Mouse (Mus musculus) gastrocnemius, postnatal 36 days (tissue): ENCODE measurements around the gene Qrich2. TPM values are rescaled to one million over a fixed set of nuclear protein-coding genes. Genes with fewer than 3 reads are reported as not detected.
"Not testable (repeated sequence)": the region's sequence is repeated elsewhere in the genome, so short reads cannot be mapped to it uniquely, and the experiment has no call there.

Experiments used
- DNase-seq, 2 experiments: peaks; one replicate each; pipeline ENCODE4 v3.0.0; 2022
- intact Hi-C: fragments of 180-260 bp; cut with DNase I; formaldehyde crosslinking; loops from one replicate; pipeline ENCODE4 v1.15.1; 2025
- long read RNA-seq, 2 experiments: library from polyadenylated mRNA; stranded (forward); transcript quantifications; one replicate each; pipeline ENCODE4 v2.0.0; 2021
- total RNA-seq, 2 experiments: library from RNA; stranded (reverse); gene quantifications; 2 replicates each; pipeline ENCODE4 v1.2.3; 2021

The Qrich2 gene
- under 1 TPM in 1 of 2 experiments, not detected in 1; 0.05 TPM for total RNA-seq
- long read RNA-seq, experiment 1: 0 reads
- long read RNA-seq, experiment 2: 0 reads

DNA sequence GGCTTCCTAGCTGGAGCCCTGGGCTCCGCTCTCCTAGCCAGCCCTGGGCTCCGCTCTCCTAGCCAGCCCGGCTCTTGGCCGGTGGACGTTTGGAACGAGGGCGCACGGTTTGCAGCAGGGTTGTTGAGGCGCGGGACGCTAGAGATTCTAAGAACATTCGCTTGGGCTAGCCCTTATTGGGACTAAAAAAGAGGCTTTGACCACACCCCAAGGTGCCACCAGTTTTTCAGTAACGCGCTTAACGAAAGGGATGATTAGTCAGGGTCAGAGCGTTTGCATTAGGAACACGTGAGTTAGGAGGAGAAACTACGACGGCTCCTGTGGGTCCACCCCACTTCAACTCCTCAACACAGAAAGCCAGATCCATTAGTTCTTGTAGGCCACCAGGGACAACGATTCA is at the start of gene Qrich2:
Qrich2 (minus strand) TSS at position 101 of the 400 bp plus-strand sequence.
- intact Hi-C loops: no loop called here
- no peak for DNase-seq

DNA sequence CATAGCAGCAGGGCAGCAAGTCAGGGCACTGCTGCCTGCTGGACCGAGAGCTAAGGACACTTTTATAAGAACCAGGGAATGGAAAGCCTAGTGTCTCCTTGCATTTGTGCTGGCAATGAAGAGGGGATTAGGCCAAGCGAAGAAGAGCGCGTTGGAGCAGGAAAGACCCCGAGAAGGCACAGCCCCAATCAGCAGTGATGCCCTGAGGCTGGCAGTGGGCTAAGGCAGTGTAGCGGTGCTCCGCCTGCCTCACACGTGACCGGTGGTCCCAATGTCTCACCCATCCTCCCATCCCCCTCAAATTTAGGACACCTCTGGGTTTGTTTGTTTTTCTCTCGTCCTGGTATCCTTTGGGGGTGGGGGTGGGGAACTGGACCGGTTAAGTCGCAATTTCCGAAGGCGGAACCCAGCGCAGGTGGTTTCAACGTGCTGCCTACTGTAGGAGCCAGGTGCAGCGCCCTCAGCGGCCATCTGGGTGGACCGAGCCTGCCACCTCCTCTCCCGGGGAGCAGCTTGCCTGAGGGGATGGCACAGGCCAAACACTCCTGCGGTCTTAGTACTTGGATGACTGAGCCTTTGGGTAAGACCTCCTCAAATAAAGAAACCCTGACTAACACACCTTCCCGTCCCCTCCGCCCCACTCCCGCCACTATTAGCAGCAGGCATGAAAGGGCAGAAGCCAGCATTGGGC is 49.4 kb upstream of the Qrich2 start:
- no peak for DNase-seq
- intact Hi-C loops: no loop called here

DNA sequence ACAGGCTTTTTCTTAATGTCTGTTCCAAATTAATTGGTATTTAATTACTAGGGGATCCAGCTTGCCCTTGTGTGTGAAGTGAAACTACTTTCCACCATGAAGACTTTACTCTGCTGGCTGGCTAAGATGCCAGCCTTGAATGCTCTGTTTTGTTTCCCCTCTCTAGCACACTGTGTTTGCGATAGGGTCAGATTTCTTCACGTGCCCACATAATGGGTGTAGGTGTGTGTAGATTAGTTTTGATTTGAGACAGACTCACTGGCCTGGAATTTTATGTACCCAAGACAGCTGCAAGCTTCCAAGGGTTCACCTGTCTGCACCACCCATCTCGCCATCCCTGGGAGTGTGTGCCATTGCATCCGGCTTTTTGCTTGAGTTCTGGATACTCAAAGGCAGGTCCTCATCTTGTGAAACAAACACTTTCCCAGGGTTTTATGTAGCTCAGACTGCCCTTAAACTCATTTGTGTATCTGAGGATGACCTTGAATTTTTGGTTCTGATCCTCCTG is 47.5 kb upstream of the Qrich2 start:
- intact Hi-C loops: no loop called here
- DNase-seq: no peak

DNA sequence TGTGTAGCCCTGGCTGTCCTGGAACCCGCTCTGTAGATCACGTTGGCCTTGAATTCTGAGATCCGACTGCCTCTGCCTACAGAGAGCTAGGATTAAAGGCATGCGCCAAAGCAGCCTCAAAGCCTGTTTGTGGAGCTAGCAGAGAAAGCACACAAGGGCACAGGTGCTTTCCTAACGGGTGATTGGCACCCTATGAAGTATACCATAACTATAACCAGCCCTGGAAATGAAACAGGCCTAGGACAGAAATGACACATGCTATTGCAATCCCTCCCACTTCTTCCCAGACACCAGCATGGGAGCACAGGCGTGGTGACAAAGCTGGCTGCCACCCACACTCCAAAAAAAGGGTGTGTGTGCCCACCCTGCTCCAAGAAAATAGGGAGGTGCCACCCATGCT is 46.9 kb upstream of the Qrich2 start:
- intact Hi-C loops: no loop called here
- DNase-seq: no peak

DNA sequence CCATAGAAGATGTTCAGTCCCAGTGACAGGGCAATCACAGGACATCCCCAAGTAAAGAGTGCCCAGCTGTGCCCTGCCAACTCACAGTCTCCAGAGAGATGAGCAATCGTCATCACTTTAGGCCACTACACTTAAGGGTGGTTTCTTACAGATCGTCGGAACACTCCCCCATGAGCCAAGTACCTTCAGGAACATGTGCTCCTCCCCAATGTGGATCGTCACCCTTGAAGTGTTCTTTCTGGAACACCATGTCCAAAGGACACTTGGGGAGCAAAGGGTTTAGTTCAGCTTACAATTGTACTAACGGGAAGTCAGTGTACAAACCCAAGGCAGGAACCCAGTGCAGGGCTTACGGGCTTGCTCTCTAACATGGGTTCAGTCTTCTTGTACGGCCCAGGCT is 46.1 kb upstream of the Qrich2 start:
- intact Hi-C loops: no loop called here

DNA sequence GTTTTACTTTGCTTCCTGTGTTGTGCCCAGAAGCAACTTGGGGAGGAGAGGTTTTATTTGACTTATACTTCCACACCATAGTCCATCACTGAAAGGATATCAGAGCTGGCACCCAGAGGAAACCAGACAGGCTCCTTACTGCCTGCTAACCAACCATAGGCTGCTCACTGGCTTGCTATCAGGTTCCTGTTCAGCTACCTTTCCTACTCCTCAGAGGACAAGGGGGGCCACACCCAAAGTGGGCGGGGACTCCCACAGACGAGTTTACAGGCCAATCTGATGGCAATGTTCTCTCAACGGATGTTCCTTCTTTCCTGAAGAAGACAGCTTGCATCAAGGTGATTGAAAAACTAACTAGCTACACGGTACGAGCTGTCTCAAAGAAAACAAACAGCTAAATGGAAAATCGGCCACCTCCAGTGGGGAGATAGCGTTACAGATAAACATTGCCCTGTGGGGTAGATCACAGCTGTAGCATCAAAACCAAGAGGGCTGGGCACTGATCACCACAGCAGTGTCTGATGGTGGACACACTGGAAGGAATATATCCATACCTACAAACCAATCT is 45.3 kb upstream of the Qrich2 start:
- DNase-seq: no peak
- intact Hi-C loops: no loop called here

More for the DNA sequence above, 46.1 kb upstream of the Qrich2 start:
- DNase-seq: no peak

DNA sequence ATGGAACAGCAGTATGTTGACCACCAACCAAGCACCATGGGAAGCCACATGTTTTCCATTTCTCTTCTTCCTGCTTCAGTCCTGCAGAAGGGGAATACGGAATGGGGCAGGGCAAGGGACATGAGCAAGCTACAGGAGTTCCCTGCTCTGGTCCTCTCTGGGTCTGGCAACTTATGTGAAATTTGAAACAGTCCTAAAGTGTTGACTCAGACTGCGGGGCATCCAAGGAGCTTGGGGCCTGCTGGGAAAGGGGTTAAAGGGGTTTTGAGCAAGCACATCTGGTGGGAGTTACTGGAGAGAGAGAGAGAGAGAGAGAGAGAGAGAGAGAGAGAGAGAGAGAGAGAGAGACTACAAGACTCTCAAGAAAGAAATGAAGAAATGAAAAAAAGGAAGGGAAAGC is 42.6 kb upstream of the Qrich2 start:
- intact Hi-C loops: no loop called here
- DNase-seq: no peak

DNA sequence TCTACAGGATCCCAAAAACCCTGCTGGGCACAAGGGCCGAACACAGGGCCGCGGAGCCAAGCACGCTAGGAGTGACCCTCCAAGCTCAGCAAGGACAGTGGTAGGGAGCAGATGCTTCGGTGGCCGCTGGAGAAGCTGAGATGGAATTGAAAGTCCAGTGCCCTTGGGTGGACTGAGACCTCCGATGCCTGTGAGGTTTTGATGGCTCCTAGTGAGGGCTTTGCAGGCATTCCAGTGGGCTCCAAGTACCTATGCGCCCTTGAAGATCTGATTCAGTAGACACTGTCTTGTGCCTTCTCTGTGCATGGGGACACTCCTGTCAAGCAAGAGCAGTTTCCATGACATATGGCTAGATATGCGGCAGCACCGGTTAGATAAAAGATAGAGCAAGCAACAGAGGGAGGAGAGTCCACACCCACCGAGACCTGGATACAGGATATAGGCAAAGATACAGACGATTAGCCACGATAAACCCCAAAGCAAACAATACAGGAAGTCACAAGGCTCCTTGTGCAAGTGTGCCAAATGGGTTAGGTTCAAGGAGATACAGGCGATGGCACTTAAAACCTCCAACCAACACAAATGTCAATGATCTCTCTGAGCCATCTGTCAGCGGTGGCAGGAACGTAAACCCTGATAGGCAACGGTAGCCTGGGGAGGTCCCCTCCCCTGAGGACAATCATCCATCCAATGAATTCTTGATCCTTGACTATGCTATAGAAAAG is 40.3 kb upstream of the Qrich2 start:
- intact Hi-C loops: no loop called here
- DNase-seq: no peak

DNA sequence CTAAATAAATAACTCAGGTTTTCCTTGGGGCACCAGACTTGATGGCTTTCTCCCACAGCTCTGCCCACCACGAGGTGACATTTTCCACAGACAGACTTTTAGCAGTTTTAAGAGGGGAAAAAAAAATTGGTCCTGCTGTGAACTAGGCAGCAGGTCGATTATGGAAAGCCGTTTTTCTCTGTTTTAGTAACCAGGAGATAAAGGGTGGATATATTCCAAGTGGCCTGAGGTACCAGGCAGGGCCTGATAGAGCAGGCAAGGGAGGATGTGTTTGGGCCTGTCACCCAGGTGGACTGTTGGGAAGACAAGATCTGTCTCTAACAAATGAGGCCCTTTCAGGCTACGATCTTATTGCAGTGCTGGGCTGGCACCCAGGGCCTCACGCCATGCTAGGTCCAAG is 39.5 kb upstream of the Qrich2 start:
- intact Hi-C loops: no loop called here
- no peak for DNase-seq

DNA sequence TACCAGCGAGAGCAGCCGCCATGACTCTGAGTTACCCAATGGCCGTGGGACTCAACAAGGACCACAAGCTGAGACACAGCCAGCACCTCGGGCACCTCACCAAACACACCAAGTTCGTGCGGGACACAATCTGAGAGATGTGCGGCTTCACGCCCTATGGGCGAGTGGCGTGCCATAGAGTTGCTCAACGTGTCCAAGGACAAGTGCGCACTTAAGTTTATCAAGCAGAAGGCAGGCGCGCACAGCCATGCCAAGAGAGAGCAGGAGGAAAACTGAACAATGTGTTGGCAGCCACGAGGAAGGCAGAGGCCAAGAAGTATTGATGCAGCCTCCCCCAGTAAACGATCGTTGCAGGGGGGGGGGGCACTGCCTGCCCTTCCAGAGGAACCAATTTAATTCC is 38.5 kb upstream of the Qrich2 start:
- DNase-seq: no peak
- intact Hi-C loops: no loop called here

DNA sequence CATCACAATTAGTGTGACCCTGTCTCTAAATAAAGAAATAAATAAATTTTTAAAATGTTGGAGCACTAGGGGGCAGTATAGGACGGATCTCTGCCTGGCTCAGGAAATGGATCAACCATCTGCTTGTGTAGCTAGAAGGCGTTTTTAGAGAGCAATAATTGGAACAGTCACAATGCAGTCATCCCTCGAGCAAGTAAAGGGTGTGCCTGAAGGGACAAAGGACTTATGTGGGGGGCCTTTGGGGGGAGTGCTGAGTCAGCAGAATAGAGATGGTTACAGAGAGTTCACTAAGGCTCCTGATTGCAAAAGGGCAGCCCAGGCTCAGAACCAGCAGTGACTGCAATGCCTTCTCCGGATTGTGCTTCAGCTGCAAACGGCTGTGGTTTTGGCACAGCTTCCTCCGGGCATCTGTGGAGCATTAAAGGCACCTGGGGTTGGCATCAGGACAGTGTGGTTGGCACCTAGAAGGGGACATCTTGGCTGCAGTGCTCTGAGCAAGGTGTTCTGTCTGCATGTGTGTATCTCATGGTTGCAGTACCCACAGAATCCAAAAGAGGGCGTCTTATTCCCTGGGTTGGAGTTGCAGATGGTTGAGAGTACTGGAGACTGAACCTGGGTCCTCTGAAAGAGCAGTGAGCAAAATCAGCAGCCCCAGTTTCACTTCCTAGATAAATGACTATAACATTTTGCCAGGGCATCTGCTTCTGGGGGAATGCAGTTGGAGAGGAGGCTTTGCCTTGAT is 35.1 kb upstream of the Qrich2 start:
- intact Hi-C loops: no loop called here
- no peak for DNase-seq

DNA sequence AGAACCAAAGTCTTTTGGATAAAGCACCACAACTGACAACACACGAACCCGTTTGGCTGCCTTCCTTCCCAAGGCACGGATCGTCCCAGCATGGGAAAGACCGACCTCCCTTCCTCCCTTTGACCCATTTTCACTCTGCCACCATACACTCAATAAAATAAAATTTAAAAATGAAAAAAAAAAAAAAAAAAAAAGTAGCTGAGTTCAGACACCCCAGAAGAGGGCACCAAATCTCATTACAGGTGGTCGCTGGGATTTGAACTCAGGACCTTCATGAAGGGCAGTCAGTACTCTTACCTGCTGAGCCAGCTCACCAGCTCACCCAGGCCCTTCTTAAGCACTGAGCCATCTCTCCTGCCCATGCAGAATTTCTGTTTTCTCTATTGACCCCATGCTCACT is 33.0 kb upstream of the Qrich2 start:
- DNase-seq: no peak
- intact Hi-C loops: no loop called here

DNA sequence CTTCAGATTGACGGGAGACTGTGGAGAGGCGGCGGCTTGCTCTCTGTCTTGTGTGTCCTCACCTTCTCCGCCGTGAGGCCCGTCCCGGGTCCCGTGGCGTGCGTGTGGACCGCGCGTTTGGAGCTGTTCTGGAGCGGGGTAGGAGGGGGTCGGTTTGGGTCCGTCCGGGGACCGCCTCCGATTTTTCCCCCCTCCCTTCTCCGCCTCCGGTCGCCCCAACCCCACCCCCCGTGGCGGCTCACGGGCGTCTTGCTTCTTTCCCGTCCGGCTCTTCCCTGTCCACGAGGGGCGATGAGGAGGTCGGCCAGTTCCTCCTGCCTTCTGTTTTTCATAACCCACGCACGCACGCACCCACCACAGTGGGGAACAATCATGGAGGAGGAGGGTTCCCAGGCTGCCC is 32.6 kb upstream of the Qrich2 start:
- no peak for DNase-seq
- intact Hi-C loops: no loop called here

DNA sequence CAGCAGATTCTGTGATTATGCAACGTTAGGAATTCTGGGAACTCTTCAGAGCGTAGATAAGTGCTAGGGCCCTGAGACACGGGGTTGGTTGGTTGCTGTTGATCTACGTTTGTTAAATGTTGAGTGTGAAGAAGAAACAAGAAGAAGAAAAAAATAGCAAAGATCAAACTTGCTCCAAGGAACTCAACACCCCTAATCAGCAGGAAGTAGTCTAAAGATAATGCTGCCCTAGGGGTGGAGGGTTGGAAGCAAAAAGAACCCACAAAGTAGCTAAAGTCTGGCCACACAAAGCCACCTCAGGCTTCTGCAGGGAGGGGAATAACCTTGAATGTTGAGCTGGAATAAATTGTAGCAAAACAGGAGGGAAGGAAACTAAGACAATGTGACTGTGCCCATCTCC is 31.3 kb upstream of the Qrich2 start:
- DNase-seq: no peak
- intact Hi-C loops: no loop called here

DNA sequence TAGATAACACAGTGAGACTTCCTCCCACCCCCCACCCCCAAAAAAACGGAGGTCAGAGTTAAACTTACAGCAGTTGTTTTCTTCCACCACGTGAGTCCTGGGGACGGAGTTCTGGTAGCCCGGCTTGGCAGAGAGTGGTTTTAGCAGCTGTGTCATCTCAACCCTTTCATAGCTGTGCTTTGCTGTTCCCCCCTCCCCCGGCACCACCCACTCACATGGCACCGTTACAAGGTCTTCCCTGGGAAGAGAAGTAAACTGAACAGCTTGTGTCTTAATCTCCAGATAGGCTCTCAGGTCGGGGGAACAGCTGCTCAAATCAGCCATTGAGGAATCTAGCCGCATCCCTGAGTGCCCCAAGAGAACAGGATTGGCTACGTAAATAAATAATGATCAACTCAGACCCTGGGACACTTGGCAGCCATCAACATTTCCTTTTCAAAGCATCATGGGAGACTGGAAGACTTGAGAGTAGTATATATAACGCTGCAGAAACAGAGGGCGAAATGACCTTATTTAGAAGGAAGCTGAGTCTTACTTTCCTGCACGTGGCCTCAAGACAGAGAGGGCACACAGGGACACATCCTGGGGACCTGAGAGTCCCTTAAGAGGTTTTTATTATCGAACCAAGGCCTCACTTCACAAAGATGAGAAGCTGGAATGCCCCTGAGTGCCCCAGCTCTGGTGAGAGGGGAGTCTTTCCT is 28.6 kb upstream of the Qrich2 start:
- intact Hi-C loops: no loop called here
- DNase-seq: peak in 1 of 2 experiments; percentile 54

DNA sequence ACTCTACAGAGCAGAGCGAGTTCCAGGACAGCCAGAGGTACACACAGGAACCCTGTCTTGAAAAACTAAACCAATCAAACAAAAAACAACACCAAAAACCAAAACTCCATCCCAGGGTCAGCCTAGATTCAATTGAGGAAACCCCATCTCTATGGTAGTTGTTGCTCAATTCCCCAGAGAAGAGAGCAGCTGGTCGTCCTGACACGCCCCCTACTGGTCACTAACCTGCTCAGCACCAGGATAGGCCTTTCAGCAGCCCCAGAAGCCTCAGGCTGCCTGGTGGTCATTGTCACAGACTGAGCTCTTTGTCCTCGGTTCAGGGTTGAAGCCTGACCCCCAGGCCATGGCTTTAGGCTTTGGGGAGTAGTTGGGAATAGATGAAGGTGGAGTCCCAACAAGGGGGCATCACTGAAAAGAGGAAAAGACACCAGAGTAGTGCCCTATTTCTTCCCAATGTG is 27.8 kb upstream of the Qrich2 start, which contains the start of gene Prpsap1:
Prpsap1 (minus strand) TSS at position 408 of the 458 bp plus-strand sequence.
- intact Hi-C loops: no loop called here
- peak; percentile 39 to 43 for DNase-seq

DNA sequence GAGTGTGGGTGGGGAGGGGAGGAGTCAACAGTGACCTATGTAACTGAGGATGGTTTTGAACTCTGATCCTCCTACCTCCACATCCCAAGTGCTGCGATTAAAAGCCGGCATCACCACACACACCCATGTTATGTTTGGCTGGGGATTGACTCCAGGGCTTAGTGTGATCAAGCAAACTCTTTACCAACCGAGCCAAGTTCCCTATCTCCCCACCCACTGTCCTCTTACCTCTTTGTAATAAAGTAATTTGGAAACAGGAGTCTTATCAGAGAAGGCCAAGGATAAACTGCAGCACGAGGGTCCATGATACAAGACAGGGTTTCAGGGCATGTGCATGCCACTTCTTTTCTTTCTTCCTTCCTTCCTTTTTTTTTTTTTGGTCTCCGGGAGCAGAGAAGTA is 27.1 kb upstream of the Qrich2 start:
- intact Hi-C loops: no loop called here
- no peak for DNase-seq

DNA sequence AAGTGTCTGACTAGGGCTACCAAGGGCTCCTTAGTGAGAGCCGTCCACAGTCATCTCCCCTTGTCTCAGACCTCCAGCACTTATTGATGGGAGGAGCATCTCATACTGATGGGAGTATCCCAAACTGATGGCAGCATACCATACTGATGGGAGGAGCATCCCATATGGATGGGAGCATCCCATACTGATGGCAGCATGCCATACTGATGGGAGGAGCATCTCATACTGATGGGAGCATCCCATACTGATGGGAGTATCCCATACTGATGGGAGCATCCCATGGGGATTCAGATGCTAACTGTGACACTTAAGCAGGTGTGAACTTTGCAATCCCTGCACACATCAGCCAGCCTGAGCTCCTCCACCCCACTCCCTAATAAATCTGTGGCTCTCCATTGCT is 26.5 kb upstream of the Qrich2 start:
- DNase-seq, intact Hi-C loops: not testable (repeated sequence)

DNA sequence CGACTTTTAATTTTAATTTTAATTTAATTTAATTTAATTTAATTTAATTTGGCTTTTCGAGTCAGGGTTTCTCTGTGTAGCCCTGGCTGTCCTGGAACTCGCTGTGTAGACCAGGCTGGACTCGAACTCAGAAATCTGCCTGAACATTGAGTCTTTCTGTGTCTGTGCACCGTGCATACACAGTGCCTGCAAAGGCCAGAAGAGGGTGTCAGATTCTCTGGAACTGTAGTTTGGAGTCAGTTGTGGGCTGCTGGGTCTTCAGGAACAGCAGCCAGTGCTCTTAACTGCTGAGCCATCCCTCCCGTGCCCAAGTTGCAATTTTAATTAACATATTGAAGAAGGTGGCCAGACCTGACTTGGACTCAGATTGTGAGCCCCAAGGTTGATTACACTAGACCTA is 25.3 kb upstream of the Qrich2 start:
- DNase-seq: no peak
- intact Hi-C loops: loop anchor here (2.0 kb wide), 1 partner anchor 461 kb away; the partner anchor contains the start of gene Unk
